In genomic region chr10:10443558-10443957, GRCm38 (mm10) we compare ENCODE assay signal across 27 mouse cellular contexts. TPM values are rescaled to one million over a fixed set of nuclear protein-coding genes. Genes with fewer than 3 reads are reported as not detected.
A peak's percentile ranks its signal among the peaks of the same experiment; 100 is the strongest.
DNase-seq lines count a peak whose midpoint lies in the region; ATAC-seq and TF ChIP-seq lines count a peak whose summit lies in the region.
"Had no signal": no experiment of that assay in that cellular context is flagged by ENCODE, and none has a peak within 500 bp of the region (broad histone marks: within the 10 kb centered on the region; RNA-seq: fewer than 3 reads in every experiment).

No protein-coding gene starts in this region.

- H3K9ac ChIP-seq in limb, embryonic 12.5 days (replicated peaks): no peak overlapping the region
- no peak overlapping the region for H3K9ac ChIP-seq in limb, embryonic 14.5 days (ENCODE audit: low read depth, low read length, severe bottlenecking)
- no peak overlapping the region for H3K9ac ChIP-seq in forebrain, embryonic 13.5 days
- H3K9ac ChIP-seq: embryonic facial prominence, embryonic 12.5 days; forebrain, embryonic 12.5 days; forebrain, embryonic 15.5 days; forebrain, postnatal 0 days had no signal

- no peak for TF ChIP-seq POLR2A in limb, embryonic 14.5 days (IDR thresholded peaks at IDR 0.05; ENCODE audit: borderline replicate concordance, extremely low read depth, insufficient read depth, insufficient read length)

- 0 out of 2 replicates have a peak, but pooled peaks have one; percentile 54 for ATAC-seq in limb, embryonic 12.5 days (ENCODE audit: insufficient number of reproducible peaks, insufficient read depth, low FRiP score, low TSS enrichment, low read depth)
- ATAC-seq in limb, embryonic 14.5 days (ENCODE audit: low FRiP score, low read depth): peak; percentile 15; the same call in 1 of the 2 replicates
- ATAC-seq in forebrain, embryonic 13.5 days: no peak
- ATAC-seq: CD4-positive, CD25-positive, alpha-beta regulatory T cell, adult 4 months; forebrain, embryonic 15.5 days; forebrain, postnatal 0 days; Patski had no signal

- no peak overlapping the region for H3K4me3 ChIP-seq in limb, embryonic 12.5 days (replicated peaks)
- no peak overlapping the region for H3K4me3 ChIP-seq in limb, embryonic 10.5 days
- H3K4me3 ChIP-seq in limb, embryonic 14.5 days (replicated peaks; ENCODE audit: low read length): no peak overlapping the region
- H3K4me3 ChIP-seq in forebrain, embryonic 13.5 days: no peak overlapping the region
- H3K4me3 ChIP-seq: embryonic facial prominence, embryonic 10.5 days; embryonic facial prominence, embryonic 12.5 days; forebrain, embryonic 10.5 days; forebrain, embryonic 12.5 days; forebrain, embryonic 15.5 days had no signal

- peak overlapping the region; percentile 46; the same call in 1 of the 2 replicates for H3K27ac ChIP-seq in limb, embryonic 12.5 days
- no peak overlapping the region; the same call in 1 of the 2 replicates for H3K27ac ChIP-seq in limb, embryonic 10.5 days
- no peak overlapping the region for H3K27ac ChIP-seq in limb, embryonic 14.5 days (replicated peaks; ENCODE audit: low read depth, low read length)
- H3K27ac ChIP-seq in forebrain, embryonic 13.5 days: no peak overlapping the region
- H3K27ac ChIP-seq: embryonic facial prominence, embryonic 10.5 days; embryonic facial prominence, embryonic 12.5 days; forebrain, embryonic 10.5 days; forebrain, embryonic 12.5 days; forebrain, embryonic 15.5 days had no signal

- no peak for DNase-seq in limb, embryonic 10.5 days (ENCODE audit: low spot score)
- peak; percentile 5 for DNase-seq in ZHBTc4 (ENCODE audit: low read depth, low spot score)
- peak; percentile 10 for DNase-seq in hindlimb bud, embryonic 11.5 days (ENCODE audit: extremely low spot score, low read depth, low spot score)
- no peak for DNase-seq in limb, embryonic 14.5 days (ENCODE audit: low spot score)
- no peak for DNase-seq in kidney, postnatal 14 days
- no peak for DNase-seq in kidney, adult 11 months
- DNase-seq: adrenal gland, adult 2 months; adrenal gland, postnatal 10 days; adrenal gland, postnatal 25 days; B cell, adult 2 months; cerebellum, adult 11-12 months; cerebellum, adult 2 months; cerebellum, adult 9-10 months; cerebellum, postnatal 10 days; cerebellum, postnatal 25 days; forebrain, postnatal 0 days had no signal

- H3K4me1 ChIP-seq in limb, embryonic 12.5 days (replicated peaks): peaks cover 11% of the 10 kb centered on the region; the same call in 1 of the 2 replicates
- peaks cover 7% of the 10 kb centered on the region for H3K4me1 ChIP-seq in limb, embryonic 10.5 days
- H3K4me1 ChIP-seq in limb, embryonic 14.5 days (ENCODE audit: control insufficient read depth, insufficient read depth, low read length): no peaks in the 10 kb centered on the region
- H3K4me1 ChIP-seq in forebrain, embryonic 13.5 days: 0 out of 2 replicates have a peak, but pooled peaks cover 6% of the 10 kb centered on the region
- H3K4me1 ChIP-seq: embryonic facial prominence, embryonic 12.5 days; forebrain, embryonic 10.5 days; forebrain, embryonic 12.5 days; forebrain, embryonic 15.5 days had no signal

- no peaks in the 10 kb centered on the region for H3K27me3 ChIP-seq in limb, embryonic 12.5 days
- H3K27me3 ChIP-seq in limb, embryonic 10.5 days (ENCODE audit: low read depth, poor library complexity, severe bottlenecking): no peaks in the 10 kb centered on the region
- H3K27me3 ChIP-seq in limb, embryonic 14.5 days (ENCODE audit: control insufficient read depth, insufficient read depth, low read length): no peaks in the 10 kb centered on the region
- no peaks in the 10 kb centered on the region for H3K27me3 ChIP-seq in forebrain, embryonic 13.5 days
- H3K27me3 ChIP-seq: CH12.LX; embryonic facial prominence, embryonic 12.5 days; forebrain, embryonic 12.5 days; forebrain, embryonic 15.5 days; Patski had no signal

- no peak overlapping the region for H3K4me2 ChIP-seq in limb, embryonic 12.5 days
- H3K4me2 ChIP-seq in limb, embryonic 14.5 days (replicated peaks; ENCODE audit: low read depth, low read length, severe bottlenecking): no peak overlapping the region
- H3K4me2 ChIP-seq in forebrain, embryonic 13.5 days: no peak overlapping the region
- H3K4me2 ChIP-seq: embryonic facial prominence, embryonic 12.5 days; forebrain, embryonic 12.5 days; forebrain, embryonic 15.5 days had no signal

- H3K36me3 ChIP-seq in limb, embryonic 12.5 days: no peaks in the 10 kb centered on the region
- H3K36me3 ChIP-seq in limb, embryonic 10.5 days: no peaks in the 10 kb centered on the region
- no peaks in the 10 kb centered on the region for H3K36me3 ChIP-seq in limb, embryonic 14.5 days (ENCODE audit: control insufficient read depth, insufficient read depth, low read length)
- H3K36me3 ChIP-seq in forebrain, embryonic 13.5 days (ENCODE audit: poor library complexity, severe bottlenecking): no peaks in the 10 kb centered on the region
- H3K36me3 ChIP-seq: embryonic facial prominence, embryonic 10.5 days; embryonic facial prominence, embryonic 12.5 days; forebrain, embryonic 10.5 days; forebrain, embryonic 12.5 days; forebrain, embryonic 15.5 days; G1E had no signal

- H3K9me3 ChIP-seq in limb, embryonic 12.5 days: no peaks in the 10 kb centered on the region
- no peaks in the 10 kb centered on the region for H3K9me3 ChIP-seq in limb, embryonic 10.5 days (replicated peaks)
- no peaks in the 10 kb centered on the region for H3K9me3 ChIP-seq in limb, embryonic 14.5 days (ENCODE audit: control insufficient read depth, low read length)
- H3K9me3 ChIP-seq in forebrain, embryonic 13.5 days (replicated peaks): no peaks in the 10 kb centered on the region
- H3K9me3 ChIP-seq: embryonic facial prominence, embryonic 10.5 days; embryonic facial prominence, embryonic 12.5 days; forebrain, embryonic 12.5 days; forebrain, embryonic 15.5 days; G1E had no signal

RNA-seq across cellular contexts. Expression of gene Adgb, which starts 28.6 kb away (rescaled TPM):
- 0.16 and 0.33 TPM in 2 replicates for polyA plus RNA-seq in limb, embryonic 12.5 days (2016; fragmentation: Nextera tagmentation; extraction: Ambion mirVana)
- 0.05 and 0.08 TPM in 2 replicates for polyA plus RNA-seq in limb, embryonic 10.5 days (2016; fragmentation: Nextera tagmentation; extraction: Ambion mirVana)
- 0.27 and 0.47 TPM in 2 replicates for polyA plus RNA-seq in limb, embryonic 14.5 days (2012; rRNA removed)
- polyA plus RNA-seq in limb, embryonic 14.5 days (2014; fragmentation: Nextera tagmentation; extraction: Ambion mirVana): 0.10 and 0.12 TPM in 2 replicates
- 0.09 and 0.11 TPM in 2 replicates for polyA plus RNA-seq in forebrain, embryonic 13.5 days (2015; fragmentation: Nextera tagmentation; extraction: Ambion mirVana)
- polyA plus RNA-seq: G1E, Patski had no signal

Comparison
In these comparisons a context has a peak if more than half of its experiments do, and no peak if none do; other contexts are left out.
1. DNase-seq: peak in ZHBTc4 (single experiment) and hindlimb bud, embryonic 11.5 days (single experiment); none in limb, embryonic 10.5 days (single experiment), limb, embryonic 14.5 days (single experiment), kidney, postnatal 14 days (single experiment) and kidney, adult 11 months (single experiment).